Mouse (Mus musculus): ENCODE results near the gene Smyd3.

- no peak for TF ChIP-seq USF1 (IDR thresholded peaks at IDR 0.05; ENCODE audit: low read depth)
- no peak for TF ChIP-seq CTCF (IDR thresholded peaks at IDR 0.05; ENCODE audit: control insufficient read depth, insufficient read depth, insufficient read length)
- no peak for TF ChIP-seq MAX (IDR thresholded peaks at IDR 0.05)
These were observed 29.9 kb downstream of the Smyd3 start for GRCm38 (mm10) chr1:179487990-179488389.

Data from C2C12 (cell line).